Mouse (Mus musculus) kidney, postnatal 14 days (tissue): ENCODE measurements around the gene Os9.
A peak's percentile ranks its signal among the peaks of the same experiment; 100 is the strongest.

Experiments
- DNase-seq: peaks from one replicate; pipeline ENCODE4 v3.0.0; 2022; ENCODE audit warnings: mixed read lengths

The Os9 gene

GRCm38 (mm10) chr10:127144536-127144935, 23.6 kb upstream of the Os9 start:
- DNase-seq, result no peak

GRCm38 (mm10) chr10:127143228-127143627, 22.3 kb upstream of the Os9 start:
- no peak for DNase-seq

- DNase-seq, result no peak
These were observed 20.6 kb upstream of the Os9 start for GRCm38 (mm10) chr10:127141500-127141899.

GRCm38 (mm10) chr10:127140971-127141370, 20.0 kb upstream of the Os9 start:
- DNase-seq, result no peak

GRCm38 (mm10) chr10:127138328-127139141, 17.6 kb upstream of the Os9 start:
- DNase-seq, result peak; percentile 21

- no peak for DNase-seq
These were observed 17.0 kb upstream of the Os9 start for GRCm38 (mm10) chr10:127137896-127138295.

GRCm38 (mm10) chr10:127136510-127136909, 15.6 kb upstream of the Os9 start:
- no peak for DNase-seq

GRCm38 (mm10) chr10:127135118-127135836, 14.3 kb upstream of the Os9 start:
- no peak for DNase-seq

GRCm38 (mm10) chr10:127134394-127135035, 13.6 kb upstream of the Os9 start:
- DNase-seq, result peak; percentile 40

GRCm38 (mm10) chr10:127132469-127132868, 11.5 kb upstream of the Os9 start:
- no peak for DNase-seq

GRCm38 (mm10) chr10:127129431-127129830, 8.5 kb upstream of the Os9 start:
- no peak for DNase-seq

GRCm38 (mm10) chr10:127127711-127128279, 6.9 kb upstream of the Os9 start:
- no peak for DNase-seq

- no peak for DNase-seq
These were observed 5.6 kb upstream of the Os9 start for GRCm38 (mm10) chr10:127126579-127126978.

GRCm38 (mm10) chr10:127125210-127126001, 4.5 kb upstream of the Os9 start:
- DNase-seq, result peak; percentile 60

GRCm38 (mm10) chr10:127123436-127123805, 2.5 kb upstream of the Os9 start:
- DNase-seq, result peak; percentile 78

- peak; percentile 34 for DNase-seq
These were observed 2.0 kb upstream of the Os9 start for GRCm38 (mm10) chr10:127122784-127123435.

- no peak for DNase-seq
These were observed 1.1 kb upstream of the Os9 start for GRCm38 (mm10) chr10:127122018-127122417.

GRCm38 (mm10) chr10:127120301-127121065, 448 bp downstream of the Os9 start:
- no peak for DNase-seq

GRCm38 (mm10) chr10:127119229-127119628, 1.7 kb downstream of the Os9 start:
- DNase-seq, result no peak

GRCm38 (mm10) chr10:127118470-127118869, 2.5 kb downstream of the Os9 start:
- DNase-seq, result no peak

- no peak for DNase-seq
These were observed 5.9 kb downstream of the Os9 start for GRCm38 (mm10) chr10:127115068-127115467.
